Mouse (Mus musculus): ENCODE measurements around the gene Slc26a11. TPM values are rescaled to one million over a fixed set of nuclear protein-coding genes. Genes with fewer than 3 reads are reported as not detected.
A peak's percentile ranks its signal among the peaks of the same experiment; 100 is the strongest.

Gene Slc26a11
- polyA plus RNA-seq (2014; fragmentation: Nextera tagmentation; extraction: Ambion mirVana), result 3.9 and 5.0 TPM in 2 replicates

DNA sequence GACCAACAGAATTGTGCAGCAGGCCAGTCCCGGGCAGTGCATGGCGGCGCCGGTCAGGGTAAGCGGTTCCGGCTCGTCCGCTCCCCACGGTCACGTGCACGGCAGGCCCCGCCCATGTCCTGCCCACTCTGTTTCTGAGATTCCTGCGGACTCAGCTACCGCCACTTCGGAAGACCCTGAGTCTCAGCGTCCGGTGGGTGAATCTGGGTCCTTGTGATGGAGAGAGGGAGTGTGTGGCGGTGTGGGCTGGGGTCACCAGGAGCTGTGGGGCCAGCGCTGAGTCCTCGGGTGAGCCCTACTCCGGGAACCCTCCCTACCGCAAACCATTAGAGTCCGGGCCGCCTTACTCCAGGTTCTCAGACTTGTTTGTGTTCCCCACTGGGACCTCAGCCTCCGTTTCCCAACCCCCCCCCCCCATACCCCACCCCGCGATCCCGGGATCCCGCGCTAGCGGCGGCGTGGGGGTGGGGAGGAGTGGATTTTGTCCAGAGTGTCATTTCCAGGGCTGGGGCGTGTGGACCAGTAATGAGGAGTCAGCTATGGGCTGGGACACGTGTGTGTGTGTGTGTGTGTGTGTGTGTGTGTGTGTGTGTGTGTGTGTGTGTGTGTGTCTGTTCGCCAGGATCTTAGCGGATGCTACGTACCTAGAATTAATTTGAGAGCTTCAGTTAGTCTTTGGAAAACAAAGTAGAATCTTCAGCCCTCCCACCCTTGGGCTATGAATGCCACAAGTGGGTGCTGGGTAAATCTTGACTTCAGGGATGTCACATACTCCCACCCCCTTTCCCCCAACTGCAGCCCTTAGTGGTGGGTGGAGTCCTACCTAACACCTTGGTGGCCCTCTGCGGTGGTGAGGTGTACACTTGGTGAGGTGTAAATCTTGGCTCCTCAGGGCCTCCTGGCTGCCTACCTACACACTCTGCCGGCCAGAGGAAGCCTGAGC lies at the start of gene Slc26a11, which contains the start of gene Sgsh:
TSS of gene Slc26a11 (plus strand) at position 115 of the 943 bp plus-strand sequence.
TSS of gene Sgsh (minus strand) at position 94 of the 943 bp plus-strand sequence.
- H3K9ac ChIP-seq (replicated peaks; ENCODE audit: low read length), result peak within 1 kb of the TSS; percentile 65
- no peaks in the 10 kb centered on the region for H3K9me3 ChIP-seq (ENCODE audit: control insufficient read depth, low read length)
- H3K4me3 ChIP-seq (replicated peaks; ENCODE audit: low read depth, low read length), result peak within 1 kb of the TSS; percentile 58
- WGBS, result 2% methylated on average over 40 of the region's 40 CpGs
- 0 out of 2 replicates have a peak, but pooled peaks cover 5% of the 10 kb centered on the region for H3K4me1 ChIP-seq (ENCODE audit: control insufficient read depth, insufficient read depth, low read length)
- ATAC-seq (ENCODE audit: low FRiP score, low TSS enrichment) (peak; percentile 86), DNase-seq (peak; percentile 87)
- peak within 1 kb of the TSS; percentile 83 for H3K4me2 ChIP-seq (ENCODE audit: low read length)
- H3K27ac ChIP-seq (replicated peaks; ENCODE audit: low read depth, low read length), result no peak within 1 kb of the TSS; the same call in 1 of the 2 replicates
- H3K27me3 ChIP-seq (ENCODE audit: control insufficient read depth, insufficient read depth, low read length), result no peaks in the 10 kb centered on the region
- H3K36me3 ChIP-seq (ENCODE audit: control insufficient read depth, insufficient read depth, low read length), result no peaks in the 10 kb centered on the region

- H3K27me3 ChIP-seq (ENCODE audit: control insufficient read depth, insufficient read depth, low read length), result no peaks in the 10 kb centered on the region
- H3K27ac ChIP-seq (replicated peaks; ENCODE audit: low read depth, low read length), result no peak overlapping the region
- no peaks in the 10 kb centered on the region for H3K36me3 ChIP-seq (ENCODE audit: control insufficient read depth, insufficient read depth, low read length)
- no peak for ATAC-seq (ENCODE audit: low FRiP score, low TSS enrichment)
- no peak overlapping the region for H3K4me2 ChIP-seq (ENCODE audit: low read length)
- no peaks in the 10 kb centered on the region for H3K9me3 ChIP-seq (ENCODE audit: control insufficient read depth, low read length)
- no peak for DNase-seq
- H3K4me3 ChIP-seq (replicated peaks; ENCODE audit: low read depth, low read length), result no peak overlapping the region
- no peaks in the 10 kb centered on the region for H3K4me1 ChIP-seq (ENCODE audit: control insufficient read depth, insufficient read depth, low read length)
- no peak overlapping the region for H3K9ac ChIP-seq (replicated peaks; ENCODE audit: low read length)
- 67% methylated on average over 13 of the region's 13 CpGs for WGBS
Observed at GRCm38 (mm10) chr11:119306762-119307657, 48.3 kb upstream of the Slc26a11 start.

DNA sequence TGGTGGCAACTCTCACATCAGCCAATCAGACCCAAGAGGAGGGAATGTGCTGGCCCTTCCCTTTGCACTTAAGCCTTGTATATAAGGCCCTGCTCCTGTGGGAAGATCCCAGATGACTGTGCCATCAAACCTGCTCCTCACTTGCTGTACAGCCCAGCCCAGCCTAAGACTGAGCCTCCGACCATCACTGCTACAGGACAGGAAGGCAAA lies 47.8 kb upstream of the Slc26a11 start, which contains the start of gene Card14:
TSS of gene Card14 (plus strand) at position 111 of the 210 bp plus-strand sequence.
- WGBS, result 61% methylated on average over 1 of the region's 1 CpGs
- H3K4me1 ChIP-seq (ENCODE audit: control insufficient read depth, insufficient read depth, low read length), result no peaks in the 10 kb centered on the region
- ATAC-seq (ENCODE audit: low FRiP score, low TSS enrichment) (no peak), DNase-seq (no peak)
- no peaks in the 10 kb centered on the region for H3K27me3 ChIP-seq (ENCODE audit: control insufficient read depth, insufficient read depth, low read length)
- H3K27ac ChIP-seq (replicated peaks; ENCODE audit: low read depth, low read length), result no peak within 1 kb of the TSS
- H3K36me3 ChIP-seq (ENCODE audit: control insufficient read depth, insufficient read depth, low read length), result no peaks in the 10 kb centered on the region
- H3K4me3 ChIP-seq (replicated peaks; ENCODE audit: low read depth, low read length), result no peak within 1 kb of the TSS
- H3K9ac ChIP-seq (replicated peaks; ENCODE audit: low read length), result no peak within 1 kb of the TSS
- no peaks in the 10 kb centered on the region for H3K9me3 ChIP-seq (ENCODE audit: control insufficient read depth, low read length)
- H3K4me2 ChIP-seq (ENCODE audit: low read length), result no peak within 1 kb of the TSS

- Histone ChIP-seq H3K4me3 (replicated peaks; ENCODE audit: low read depth, low read length) (no peak overlapping the region), H3K27me3 (ENCODE audit: control insufficient read depth, insufficient read depth, low read length) (no peaks in the 10 kb centered on the region), H3K4me1 (ENCODE audit: control insufficient read depth, insufficient read depth, low read length) (no peaks in the 10 kb centered on the region), H3K27ac (replicated peaks; ENCODE audit: low read depth, low read length) (no peak overlapping the region), H3K4me2 (ENCODE audit: low read length) (no peak overlapping the region), H3K36me3 (ENCODE audit: control insufficient read depth, insufficient read depth, low read length) (no peaks in the 10 kb centered on the region), H3K9me3 (ENCODE audit: control insufficient read depth, low read length) (no peaks in the 10 kb centered on the region), H3K9ac (replicated peaks; ENCODE audit: low read length) (no peak overlapping the region)
- WGBS, result 38% methylated on average over 11 of the region's 11 CpGs
- no peak for ATAC-seq (ENCODE audit: low FRiP score, low TSS enrichment)
- DNase-seq, result no peak
Observed at GRCm38 (mm10) chr11:119307916-119308315, 47.4 kb upstream of the Slc26a11 start.

DNA sequence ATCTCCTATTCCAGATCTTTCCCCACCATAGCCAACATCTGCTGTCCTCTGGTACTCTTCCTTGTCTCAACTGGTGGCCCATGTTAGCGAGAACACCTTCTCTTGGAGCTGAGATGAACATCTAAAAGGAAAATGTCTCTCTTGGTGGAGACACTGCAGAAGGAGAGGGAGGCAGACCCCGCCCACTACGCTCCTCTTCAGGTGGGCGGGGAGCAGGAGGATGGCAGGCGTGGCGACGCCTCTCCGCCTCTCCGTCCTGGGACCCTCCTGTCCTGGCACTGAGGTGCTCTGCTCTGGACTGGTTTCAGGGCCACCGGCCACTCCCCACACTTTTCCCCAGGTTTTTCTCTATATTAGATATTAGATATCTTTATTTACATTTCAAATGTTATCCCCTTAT lies 44.7 kb upstream of the Slc26a11 start:
- DNase-seq (no peak), ATAC-seq (ENCODE audit: low FRiP score, low TSS enrichment) (no peak)
- no peaks in the 10 kb centered on the region for H3K4me1 ChIP-seq (ENCODE audit: control insufficient read depth, insufficient read depth, low read length)
- H3K36me3 ChIP-seq (ENCODE audit: control insufficient read depth, insufficient read depth, low read length), result no peaks in the 10 kb centered on the region
- H3K4me3 ChIP-seq (replicated peaks; ENCODE audit: low read depth, low read length), result no peak overlapping the region
- H3K9me3 ChIP-seq (ENCODE audit: control insufficient read depth, low read length), result no peaks in the 10 kb centered on the region
- WGBS, result 15% methylated on average over 10 of the region's 10 CpGs
- H3K27ac ChIP-seq (replicated peaks; ENCODE audit: low read depth, low read length), result no peak overlapping the region
- H3K4me2 ChIP-seq (ENCODE audit: low read length), result no peak overlapping the region
- no peaks in the 10 kb centered on the region for H3K27me3 ChIP-seq (ENCODE audit: control insufficient read depth, insufficient read depth, low read length)
- H3K9ac ChIP-seq (replicated peaks; ENCODE audit: low read length), result no peak overlapping the region

- ATAC-seq (ENCODE audit: low FRiP score, low TSS enrichment) (no peak), DNase-seq (no peak)
- no peaks in the 10 kb centered on the region for H3K36me3 ChIP-seq (ENCODE audit: control insufficient read depth, insufficient read depth, low read length)
- H3K9ac ChIP-seq (replicated peaks; ENCODE audit: low read length), result no peak overlapping the region
- no peak overlapping the region for H3K4me2 ChIP-seq (ENCODE audit: low read length)
- H3K27ac ChIP-seq (replicated peaks; ENCODE audit: low read depth, low read length), result no peak overlapping the region
- no peaks in the 10 kb centered on the region for H3K9me3 ChIP-seq (ENCODE audit: control insufficient read depth, low read length)
- no peaks in the 10 kb centered on the region for H3K4me1 ChIP-seq (ENCODE audit: control insufficient read depth, insufficient read depth, low read length)
- 87% methylated on average over 17 of the region's 17 CpGs for WGBS
- no peak overlapping the region for H3K4me3 ChIP-seq (replicated peaks; ENCODE audit: low read depth, low read length)
- no peaks in the 10 kb centered on the region for H3K27me3 ChIP-seq (ENCODE audit: control insufficient read depth, insufficient read depth, low read length)
Observed at GRCm38 (mm10) chr11:119314252-119314936, 41.0 kb upstream of the Slc26a11 start.

DNA sequence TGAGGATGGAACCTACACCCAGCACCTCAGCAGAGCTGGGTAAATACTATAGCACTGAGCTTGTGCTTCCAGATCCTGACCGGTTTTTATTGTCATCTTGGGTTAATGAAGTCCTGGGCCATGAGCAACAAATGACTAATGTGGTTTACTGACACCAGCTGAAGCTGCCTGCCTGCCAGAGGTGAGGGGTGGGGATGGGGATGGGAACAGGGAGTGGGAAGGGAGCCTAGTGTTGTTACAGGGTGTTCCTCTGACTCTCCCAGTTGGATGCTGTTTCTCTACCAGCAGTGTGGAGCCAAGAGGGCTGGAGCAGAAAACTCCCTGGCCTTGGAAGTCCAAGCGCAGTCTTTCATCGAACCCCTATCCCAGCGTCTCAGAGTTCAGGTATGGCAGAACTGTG lies 38.6 kb upstream of the Slc26a11 start:
- no peaks in the 10 kb centered on the region for H3K36me3 ChIP-seq (ENCODE audit: control insufficient read depth, insufficient read depth, low read length)
- H3K27me3 ChIP-seq (ENCODE audit: control insufficient read depth, insufficient read depth, low read length), result no peaks in the 10 kb centered on the region
- 92% methylated on average over 4 of the region's 4 CpGs for WGBS
- no peak overlapping the region for H3K9ac ChIP-seq (replicated peaks; ENCODE audit: low read length)
- H3K9me3 ChIP-seq (ENCODE audit: control insufficient read depth, low read length), result no peaks in the 10 kb centered on the region
- DNase-seq (no peak), ATAC-seq (ENCODE audit: low FRiP score, low TSS enrichment) (no peak)
- H3K4me2 ChIP-seq (ENCODE audit: low read length), result no peak overlapping the region
- H3K4me3 ChIP-seq (replicated peaks; ENCODE audit: low read depth, low read length), result no peak overlapping the region
- H3K27ac ChIP-seq (replicated peaks; ENCODE audit: low read depth, low read length), result no peak overlapping the region
- H3K4me1 ChIP-seq (ENCODE audit: control insufficient read depth, insufficient read depth, low read length), result no peaks in the 10 kb centered on the region

GRCm38 (mm10) chr11:119322521-119322920 lies 32.8 kb upstream of the Slc26a11 start:
- ATAC-seq (ENCODE audit: low FRiP score, low TSS enrichment), result no peak

More at GRCm38 (mm10) chr11:119322521-119322920, 32.8 kb upstream of the Slc26a11 start:
- Histone ChIP-seq H3K36me3 (ENCODE audit: control insufficient read depth, insufficient read depth, low read length) (no peaks in the 10 kb centered on the region), H3K4me2 (ENCODE audit: low read length) (no peak overlapping the region), H3K4me3 (replicated peaks; ENCODE audit: low read depth, low read length) (no peak overlapping the region), H3K4me1 (ENCODE audit: control insufficient read depth, insufficient read depth, low read length) (no peaks in the 10 kb centered on the region), H3K27ac (replicated peaks; ENCODE audit: low read depth, low read length) (no peak overlapping the region), H3K9ac (replicated peaks; ENCODE audit: low read length) (no peak overlapping the region), H3K9me3 (ENCODE audit: control insufficient read depth, low read length) (no peaks in the 10 kb centered on the region), H3K27me3 (ENCODE audit: control insufficient read depth, insufficient read depth, low read length) (no peaks in the 10 kb centered on the region)
- WGBS, result 73% methylated on average over 13 of the region's 13 CpGs
- no peak for DNase-seq
